Mouse (Mus musculus) bone marrow macrophage, adult 2 months (primary cell): ENCODE data around the gene Tmem120b.

Source experiments
- CTCF ChIP-seq: IDR thresholded peaks from 2 replicates; pipeline ENCODE4 v1.5.1; 2012; ENCODE audit warnings: low read depth, mild to moderate bottlenecking, low read length, moderate library complexity
- POLR2A ChIP-seq: IDR thresholded peaks from 2 replicates; pipeline ENCODE4 v1.6.1; 2012; ENCODE audit warnings: mild to moderate bottlenecking, low read depth, low read length, borderline replicate concordance

- TF ChIP-seq POLR2A (no peak), CTCF (no peak)
Measured at GRCm38 (mm10) chr5:123026414-123026813, 41.8 kb upstream of the Tmem120b start.
